Mouse (Mus musculus): ENCODE measurements around the gene Slc9a4.
"Not testable (repeated sequence)": the region's sequence is repeated elsewhere in the genome, so short reads cannot be mapped to it uniquely, and the experiment has no call there.

Gene Slc9a4

DNA sequence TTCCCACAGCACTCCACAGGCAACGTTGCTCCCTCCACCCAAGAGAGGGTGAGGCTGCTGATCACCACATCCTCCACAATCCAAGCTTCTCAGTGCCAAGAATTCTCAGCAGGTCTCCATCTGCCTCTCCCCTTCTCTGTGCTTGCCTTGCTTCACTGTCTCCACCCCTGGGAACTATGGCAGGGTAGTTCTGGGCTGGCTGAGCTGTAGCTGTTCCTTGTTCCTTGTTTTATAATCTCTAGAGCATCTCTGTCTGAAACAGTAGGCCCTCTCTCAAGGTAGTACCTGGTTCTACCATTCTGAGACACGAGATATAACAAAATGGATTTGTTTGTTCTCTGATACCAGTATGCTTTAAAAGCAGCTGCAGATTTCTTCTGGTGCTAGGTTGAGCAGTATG lies 68.4 kb downstream of the Slc9a4 start:
- no peak for DNase-seq (ENCODE audit: low read depth, low spot score)

GRCm38 (mm10) chr1:40650803-40651497 lies 71.1 kb downstream of the Slc9a4 start:
- no peak for DNase-seq (ENCODE audit: low read depth, low spot score)

DNA sequence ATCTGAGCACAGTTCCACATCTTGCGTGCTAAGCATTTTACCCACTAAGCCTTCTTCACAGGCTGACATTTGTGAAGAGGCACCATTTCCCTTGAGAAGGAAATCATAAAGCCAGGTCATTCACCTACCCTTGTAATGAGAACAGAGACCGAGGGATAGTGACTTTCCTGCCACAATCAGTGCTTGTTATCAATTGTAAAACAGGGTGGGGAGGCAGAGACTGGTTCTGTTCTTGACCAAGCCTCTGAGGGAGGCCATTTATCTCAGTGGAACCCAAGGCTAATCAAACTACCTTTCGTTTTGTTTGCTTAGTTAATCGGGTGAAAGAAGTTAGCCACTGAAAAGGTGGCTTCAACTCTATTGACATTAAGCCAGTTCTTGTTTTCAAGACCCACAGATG lies 77.2 kb downstream of the Slc9a4 start:
- DNase-seq (ENCODE audit: low read depth, low spot score), result no peak

GRCm38 (mm10) chr1:40657978-40658496 lies 78.2 kb downstream of the Slc9a4 start:
- DNase-seq (ENCODE audit: low read depth, low spot score), result no peak

GRCm38 (mm10) chr1:40659017-40659416 lies 79.1 kb downstream of the Slc9a4 start:
- DNase-seq (ENCODE audit: low read depth, low spot score), result no peak

GRCm38 (mm10) chr1:40659496-40659895 lies 79.6 kb downstream of the Slc9a4 start:
- DNase-seq (ENCODE audit: low read depth, low spot score), result no peak

DNA sequence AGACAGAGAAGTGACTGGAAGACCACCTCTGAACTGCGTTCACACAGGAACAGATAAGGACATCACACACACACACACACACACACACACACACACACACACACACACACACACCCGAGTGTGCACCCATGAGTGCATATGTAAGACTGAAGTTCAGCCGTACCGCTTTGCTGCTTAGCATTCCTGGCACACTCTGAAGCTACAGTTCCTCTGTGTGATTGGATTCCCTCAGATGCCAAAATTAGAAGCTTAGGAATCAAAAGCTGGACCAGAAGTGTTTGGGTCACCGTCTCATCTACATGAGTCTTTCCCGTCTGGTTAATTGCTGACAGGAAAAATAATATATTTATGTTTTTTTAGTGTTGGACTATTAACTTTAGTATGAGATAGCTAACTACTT lies 81.0 kb downstream of the Slc9a4 start:
- no peak for DNase-seq (ENCODE audit: low read depth, low spot score)

GRCm38 (mm10) chr1:40665401-40666370 lies 85.8 kb downstream of the Slc9a4 start:
- DNase-seq (ENCODE audit: low read depth, low spot score), result no peak

DNA sequence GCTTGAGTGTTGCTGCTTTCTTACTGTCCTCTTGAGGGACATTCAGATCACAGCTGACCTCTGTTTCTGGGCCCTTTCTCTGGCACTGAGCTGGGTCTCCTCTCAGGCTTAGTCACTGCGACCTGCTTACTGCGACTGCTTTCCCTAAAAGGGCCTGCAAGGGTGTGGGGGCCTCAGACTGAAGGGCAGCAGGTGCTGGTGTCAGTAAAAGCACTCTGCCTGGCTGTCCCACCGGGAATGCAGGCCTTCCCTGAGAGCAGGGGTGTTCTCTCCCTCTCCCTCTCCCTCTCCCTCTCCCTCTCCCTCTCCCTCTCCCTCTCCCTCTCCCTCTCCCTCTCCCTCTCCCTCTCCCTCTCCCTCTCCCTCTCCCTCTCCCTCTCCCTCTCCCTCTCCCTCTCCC lies 87.6 kb downstream of the Slc9a4 start:
- not testable (repeated sequence) for DNase-seq (ENCODE audit: low read depth, low spot score)

DNA sequence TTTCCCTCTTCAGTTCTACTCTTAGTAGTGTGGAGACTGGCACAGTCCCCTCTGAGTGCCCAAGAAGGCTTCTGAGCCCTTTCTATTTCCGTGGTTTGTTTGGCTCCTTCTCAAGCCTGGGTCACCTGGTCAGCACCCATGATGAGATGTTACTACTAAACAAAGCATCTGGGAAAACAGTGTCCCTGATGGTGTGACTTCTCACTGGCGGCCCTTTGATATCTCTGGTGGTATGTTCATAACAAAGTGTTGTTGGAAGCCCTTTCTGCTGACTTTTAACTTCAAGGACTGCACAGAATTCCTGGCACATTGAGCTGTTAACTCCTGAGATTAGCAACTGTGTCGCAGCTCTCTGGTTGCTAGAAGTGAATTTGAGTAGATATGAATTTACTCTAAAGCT lies 90.1 kb downstream of the Slc9a4 start:
- no peak for DNase-seq (ENCODE audit: low read depth, low spot score)

DNA sequence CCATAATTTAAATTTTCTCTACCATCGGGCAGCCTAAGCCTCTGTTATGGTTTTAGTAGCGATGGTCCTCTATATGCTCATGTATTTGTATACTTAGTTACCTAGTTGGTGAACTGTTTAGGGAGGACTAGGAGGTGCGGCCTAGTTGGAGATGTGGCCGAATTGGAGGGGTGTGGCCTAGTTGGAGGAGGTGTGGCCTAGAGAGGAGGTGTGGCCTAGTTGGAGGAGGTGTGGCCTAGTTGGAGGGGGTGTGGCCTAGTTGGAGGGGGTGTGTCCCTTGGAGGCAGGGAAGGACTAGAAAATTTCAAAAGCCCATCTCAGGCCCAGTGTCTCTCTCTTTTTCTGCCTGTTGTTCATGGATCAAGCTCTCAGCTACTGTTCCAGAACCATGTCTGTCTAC lies 91.6 kb downstream of the Slc9a4 start:
- DNase-seq (ENCODE audit: low read depth, low spot score), result no peak

GRCm38 (mm10) chr1:40677306-40677705 lies 97.4 kb downstream of the Slc9a4 start:
- DNase-seq (ENCODE audit: low read depth, low spot score), result no peak
